Mouse (Mus musculus) kidney, postnatal 0 days (tissue): Measurements from ENCODE around the gene Stx8. TPM values are rescaled to one million over a fixed set of nuclear protein-coding genes. Genes with fewer than 3 reads are reported as not detected.

Source experiments
- ATAC-seq: fragments of 200-750 bp; cut with Nextera tagmentation; replicated peaks from 2 replicates; pipeline ENCODE4 v1.8.0; 2017; ENCODE audit warnings: low read depth, moderate number of reproducible peaks, moderate TSS enrichment, moderate library complexity; ENCODE audit not compliant: low FRiP score
- DNase-seq: peaks from one replicate; pipeline ENCODE4 v3.0.0-alpha.2; 2016; ENCODE audit warnings: low spot score
- H3K27ac ChIP-seq: fragments of 300-500 bp; sonication (generic); 2 replicates; pipeline ENCODE4 v1.5.1; 2014; ENCODE audit warnings: mild to moderate bottlenecking
- H3K27me3 ChIP-seq: fragments of 300-500 bp; sonication (generic); 2 replicates; pipeline ENCODE4 v1.6.1; 2014; ENCODE audit warnings: low read length, mixed read lengths; ENCODE audit not compliant: insufficient read depth
- H3K36me3 ChIP-seq: fragments of 300-500 bp; sonication (generic); 2 replicates; pipeline ENCODE4 v1.6.1; 2014; ENCODE audit warnings: low read length, mixed read lengths; ENCODE audit not compliant: insufficient read depth
- H3K4me1 ChIP-seq: fragments of 300-500 bp; sonication (generic); replicated peaks from 2 replicates; pipeline ENCODE4 v1.6.1; 2014; ENCODE audit warnings: antibody characterized with exemption, low read length, mixed read lengths; ENCODE audit not compliant: insufficient read depth
- H3K4me2 ChIP-seq: fragments of 300-500 bp; sonication (generic); 2 replicates; pipeline ENCODE4 v1.6.1; 2014; ENCODE audit warnings: mild to moderate bottlenecking, low read length, moderate library complexity, mixed read lengths
- H3K4me3 ChIP-seq: fragments of 300-500 bp; sonication (generic); replicated peaks from 2 replicates; pipeline ENCODE4 v1.5.1; 2014; ENCODE audit warnings: low read depth, low read length
- H3K9ac ChIP-seq: fragments of 300-500 bp; sonication (generic); 2 replicates; pipeline ENCODE4 v1.6.1; 2014; ENCODE audit warnings: low read depth, low read length
- H3K9me3 ChIP-seq: fragments of 300-500 bp; sonication (generic); replicated peaks from 2 replicates; pipeline ENCODE4 v1.6.1; 2016; ENCODE audit warnings: low read length, inconsistent platforms, mixed read lengths
- CTCF ChIP-seq: IDR thresholded peaks from 2 replicates; pipeline ENCODE4 v1.5.1; 2016; ENCODE audit warnings: antibody characterized with exemption, low read depth, mild to moderate bottlenecking, moderate library complexity
- WGBS: fragments of 180-500 bp; shearing (Covaris S2); extraction: QIAGEN DNeasy Blood & Tissue Kit; methylation state at CpG from one replicate; pipeline ENCODE4 v1.1.7; 2014; 5-methylcytosine and 5-hydroxymethylcytosine counted together
- polyA plus RNA-seq: library from polyadenylated mRNA; unstranded; fragments of >200 nt; fragmentation: Nextera tagmentation; extraction: Ambion mirVana; gene quantifications from 2 replicates; pipeline ENCODE4 v1.2.1, GENCODE M21; 2015

Gene Stx8
- polyA plus RNA-seq, 1 experiment from 2014 or later = 84.5 TPM

GRCm38 (mm10) chr11:68227837-68228236 lies 261.8 kb downstream of the Stx8 start:
- no peak overlapping the region for H3K4me3 ChIP-seq
- no peak overlapping the region for H3K9ac ChIP-seq
- no peak for TF ChIP-seq CTCF
- no peaks in the 10 kb centered on the region for H3K36me3 ChIP-seq
- no peak overlapping the region for H3K27ac ChIP-seq
- no peak overlapping the region for H3K4me2 ChIP-seq
- no peak for ATAC-seq
- 88% methylated on average over 6 of the region's 6 CpGs for WGBS
- 0 out of 2 replicates have a peak, but pooled peaks cover 4% of the 10 kb centered on the region for H3K4me1 ChIP-seq
- no peaks in the 10 kb centered on the region for H3K27me3 ChIP-seq
- no peak for DNase-seq
- no peaks in the 10 kb centered on the region for H3K9me3 ChIP-seq

GRCm38 (mm10) chr11:68228941-68229665 lies 263.1 kb downstream of the Stx8 start:
- DNase-seq (peak; percentile 51), ATAC-seq (no peak)
- no peak overlapping the region for H3K4me2 ChIP-seq
- 59% methylated on average over 18 of the region's 18 CpGs for WGBS
- H3K36me3 ChIP-seq = no peaks in the 10 kb centered on the region
- no peak overlapping the region for H3K27ac ChIP-seq
- 0 out of 2 replicates have a peak, but pooled peaks cover 4% of the 10 kb centered on the region for H3K4me1 ChIP-seq
- TF ChIP-seq CTCF = 0 out of 2 replicates have a peak, but pooled peaks have one; percentile 6
- no peak overlapping the region for H3K4me3 ChIP-seq
- H3K9ac ChIP-seq = no peak overlapping the region
- H3K9me3 ChIP-seq = no peaks in the 10 kb centered on the region
- H3K27me3 ChIP-seq = no peaks in the 10 kb centered on the region

GRCm38 (mm10) chr11:68231558-68231957 lies 265.6 kb downstream of the Stx8 start:
- H3K36me3 ChIP-seq = no peaks in the 10 kb centered on the region
- no peak overlapping the region for H3K4me3 ChIP-seq
- H3K9ac ChIP-seq = no peak overlapping the region
- H3K4me1 ChIP-seq = 0 out of 2 replicates have a peak, but pooled peaks cover 4% of the 10 kb centered on the region
- H3K27ac ChIP-seq = no peak overlapping the region
- DNase-seq = no peak
- 95% methylated on average over 5 of the region's 5 CpGs for WGBS
- TF ChIP-seq CTCF = peak; percentile 43
- H3K27me3 ChIP-seq = no peaks in the 10 kb centered on the region
- no peaks in the 10 kb centered on the region for H3K9me3 ChIP-seq
- no peak for ATAC-seq
- no peak overlapping the region for H3K4me2 ChIP-seq

GRCm38 (mm10) chr11:68233469-68233965 lies 267.5 kb downstream of the Stx8 start:
- DNase-seq = no peak
- H3K27ac ChIP-seq = no peak overlapping the region
- no peak overlapping the region for H3K4me2 ChIP-seq
- H3K9me3 ChIP-seq = no peaks in the 10 kb centered on the region
- no peak overlapping the region for H3K4me3 ChIP-seq
- no peaks in the 10 kb centered on the region for H3K27me3 ChIP-seq
- TF ChIP-seq CTCF = no peak
- 0 out of 2 replicates have a peak, but pooled peaks cover 4% of the 10 kb centered on the region for H3K4me1 ChIP-seq
- ATAC-seq = no peak
- no peak overlapping the region for H3K9ac ChIP-seq
- no peaks in the 10 kb centered on the region for H3K36me3 ChIP-seq
- WGBS = 83% methylated on average over 9 of the region's 9 CpGs

- Histone ChIP-seq H3K27ac (no peak overlapping the region), H3K4me2 (no peak overlapping the region), H3K27me3 (no peaks in the 10 kb centered on the region), H3K36me3 (no peaks in the 10 kb centered on the region), H3K9me3 (no peaks in the 10 kb centered on the region), H3K4me1 (no peaks in the 10 kb centered on the region), H3K9ac (no peak overlapping the region), H3K4me3 (no peak overlapping the region)
- ATAC-seq (no peak), DNase-seq (no peak)
- TF ChIP-seq CTCF = 0 out of 2 replicates have a peak, but pooled peaks have one; percentile 8
- WGBS = 46% methylated on average over 5 of the region's 5 CpGs
These were observed 273.8 kb downstream of the Stx8 start for GRCm38 (mm10) chr11:68239756-68240155.

GRCm38 (mm10) chr11:68244254-68244991 lies 278.4 kb downstream of the Stx8 start:
- 83% methylated on average over 16 of the region's 16 CpGs for WGBS
- TF ChIP-seq CTCF = no peak
- no peaks in the 10 kb centered on the region for H3K9me3 ChIP-seq
- no peak overlapping the region for H3K27ac ChIP-seq
- no peak overlapping the region for H3K9ac ChIP-seq
- H3K36me3 ChIP-seq = no peaks in the 10 kb centered on the region
- no peak overlapping the region for H3K4me2 ChIP-seq
- DNase-seq (no peak), ATAC-seq (no peak)
- no peaks in the 10 kb centered on the region for H3K4me1 ChIP-seq
- H3K4me3 ChIP-seq = no peak overlapping the region
- no peaks in the 10 kb centered on the region for H3K27me3 ChIP-seq
